Mouse (Mus musculus) intestine, embryonic 16.5 days (tissue): ENCODE measurements around the gene Kmo. TPM values are rescaled to one million over a fixed set of nuclear protein-coding genes. Genes with fewer than 3 reads are reported as not detected.

Source experiments
- ATAC-seq: fragments of 200-750 bp; cut with Nextera tagmentation; 2 replicates; pipeline ENCODE4 v1.8.0; 2017; ENCODE audit warnings: moderate TSS enrichment, moderate library complexity
- H3K27ac ChIP-seq: fragments of 300-500 bp; sonication (generic); 2 replicates; pipeline ENCODE4 v1.5.1; 2014; ENCODE audit warnings: mild to moderate bottlenecking, low read length
- H3K27me3 ChIP-seq: fragments of 300-500 bp; sonication (generic); replicated peaks from 2 replicates; pipeline ENCODE4 v1.6.1; 2014; ENCODE audit warnings: low read length, control low read depth, mixed read lengths; ENCODE audit not compliant: control insufficient read depth, insufficient read depth
- H3K36me3 ChIP-seq: fragments of 300-500 bp; sonication (generic); 2 replicates; pipeline ENCODE4 v1.6.1; 2014; ENCODE audit warnings: low read length, control low read depth; ENCODE audit not compliant: control insufficient read depth, insufficient read depth
- H3K4me1 ChIP-seq: fragments of 300-500 bp; sonication (generic); 2 replicates; pipeline ENCODE4 v1.6.1; 2014; ENCODE audit warnings: low read length, control low read depth, mixed read lengths; ENCODE audit not compliant: control insufficient read depth, insufficient read depth
- H3K4me2 ChIP-seq: fragments of 300-500 bp; sonication (generic); 2 replicates; pipeline ENCODE4 v1.6.1; 2014; ENCODE audit warnings: low read depth, low read length, control low read depth
- H3K4me3 ChIP-seq: fragments of 300-500 bp; sonication (generic); 2 replicates; pipeline ENCODE4 v1.5.1; 2014; ENCODE audit warnings: mild to moderate bottlenecking, low read length
- H3K9ac ChIP-seq: fragments of 300-500 bp; sonication (generic); 2 replicates; pipeline ENCODE4 v1.6.1; 2014; ENCODE audit warnings: low read depth, low read length
- H3K9me3 ChIP-seq: fragments of 300-500 bp; sonication (generic); 2 replicates; pipeline ENCODE4 v1.6.1; 2016; ENCODE audit warnings: low read length, control low read depth; ENCODE audit not compliant: control insufficient read depth
- WGBS: fragments of 180-500 bp; shearing (Covaris S2); extraction: QIAGEN DNeasy Blood & Tissue Kit; methylation state at CpG from one replicate; pipeline ENCODE4 v1.1.7; 2014; 5-methylcytosine and 5-hydroxymethylcytosine counted together
- polyA plus RNA-seq: library from polyadenylated mRNA; unstranded; fragments of >200 nt; fragmentation: Nextera tagmentation; extraction: Ambion mirVana; gene quantifications from 2 replicates; pipeline ENCODE4 v1.2.1, GENCODE M21; 2015

Gene Kmo
- polyA plus RNA-seq, 1 experiment from 2014 or later: 0.68 TPM

- Histone ChIP-seq H3K9me3 (no peaks in the 10 kb centered on the region), H3K4me3 (no peak overlapping the region), H3K27me3 (no peaks in the 10 kb centered on the region), H3K36me3 (no peaks in the 10 kb centered on the region), H3K4me1 (no peaks in the 10 kb centered on the region), H3K9ac (no peak overlapping the region), H3K27ac (no peak overlapping the region), H3K4me2 (no peak overlapping the region)
- WGBS: 33% methylated on average over 9 of the region's 9 CpGs
- peak; percentile 89 for ATAC-seq
Measured at GRCm38 (mm10) chr1:175646952-175647351, 26.8 kb downstream of the Kmo start.

GRCm38 (mm10) chr1:175648615-175649014, 28.4 kb downstream of the Kmo start:
- no peak overlapping the region for H3K4me2 ChIP-seq
- WGBS: 88% methylated on average over 4 of the region's 4 CpGs
- ATAC-seq: no peak
- no peaks in the 10 kb centered on the region for H3K4me1 ChIP-seq
- H3K27me3 ChIP-seq: no peaks in the 10 kb centered on the region
- H3K9me3 ChIP-seq: no peaks in the 10 kb centered on the region
- no peak overlapping the region for H3K9ac ChIP-seq
- no peaks in the 10 kb centered on the region for H3K36me3 ChIP-seq
- no peak overlapping the region for H3K27ac ChIP-seq
- no peak overlapping the region for H3K4me3 ChIP-seq

- no peak overlapping the region for H3K4me3 ChIP-seq
- WGBS: 93% methylated on average over 4 of the region's 4 CpGs
- H3K4me1 ChIP-seq: no peaks in the 10 kb centered on the region
- no peaks in the 10 kb centered on the region for H3K27me3 ChIP-seq
- H3K9me3 ChIP-seq: no peaks in the 10 kb centered on the region
- H3K4me2 ChIP-seq: no peak overlapping the region
- no peak for ATAC-seq
- H3K9ac ChIP-seq: no peak overlapping the region
- H3K27ac ChIP-seq: no peak overlapping the region
- H3K36me3 ChIP-seq: no peaks in the 10 kb centered on the region
Measured at GRCm38 (mm10) chr1:175659900-175660299, 39.7 kb downstream of the Kmo start.

GRCm38 (mm10) chr1:175668666-175669405, 48.7 kb downstream of the Kmo start:
- Histone ChIP-seq H3K27ac (no peak overlapping the region), H3K9ac (no peak overlapping the region), H3K36me3 (no peaks in the 10 kb centered on the region), H3K4me2 (no peak overlapping the region), H3K9me3 (no peaks in the 10 kb centered on the region), H3K27me3 (no peaks in the 10 kb centered on the region), H3K4me1 (no peaks in the 10 kb centered on the region), H3K4me3 (no peak overlapping the region)
- ATAC-seq: peak; percentile 64
- 77% methylated on average over 5 of the region's 5 CpGs for WGBS

- no peaks in the 10 kb centered on the region for H3K9me3 ChIP-seq
- no peaks in the 10 kb centered on the region for H3K4me1 ChIP-seq
- WGBS: 86% methylated on average over 3 of the region's 3 CpGs
- no peak overlapping the region for H3K9ac ChIP-seq
- no peaks in the 10 kb centered on the region for H3K27me3 ChIP-seq
- H3K27ac ChIP-seq: no peak overlapping the region
- H3K4me2 ChIP-seq: no peak overlapping the region
- no peaks in the 10 kb centered on the region for H3K36me3 ChIP-seq
- no peak for ATAC-seq
- H3K4me3 ChIP-seq: no peak overlapping the region
Measured at GRCm38 (mm10) chr1:175669456-175669855, 49.3 kb downstream of the Kmo start.

GRCm38 (mm10) chr1:175670042-175670441, 49.9 kb downstream of the Kmo start:
- no peaks in the 10 kb centered on the region for H3K4me1 ChIP-seq
- no peak for ATAC-seq
- H3K4me2 ChIP-seq: no peak overlapping the region
- no peak overlapping the region for H3K9ac ChIP-seq
- H3K9me3 ChIP-seq: no peaks in the 10 kb centered on the region
- no peak overlapping the region for H3K4me3 ChIP-seq
- H3K27me3 ChIP-seq: no peaks in the 10 kb centered on the region
- WGBS: 80% methylated on average over 7 of the region's 7 CpGs
- H3K36me3 ChIP-seq: no peaks in the 10 kb centered on the region
- H3K27ac ChIP-seq: no peak overlapping the region

GRCm38 (mm10) chr1:175671626-175672025, 51.4 kb downstream of the Kmo start:
- ATAC-seq: no peak
- Histone ChIP-seq H3K27me3 (no peaks in the 10 kb centered on the region), H3K4me1 (no peaks in the 10 kb centered on the region), H3K27ac (no peak overlapping the region), H3K4me3 (no peak overlapping the region), H3K9ac (no peak overlapping the region), H3K4me2 (no peak overlapping the region), H3K9me3 (no peaks in the 10 kb centered on the region), H3K36me3 (no peaks in the 10 kb centered on the region)
- WGBS: 23% methylated on average over 1 of the region's 1 CpGs

- ATAC-seq: no peak
- H3K4me2 ChIP-seq: no peak overlapping the region
- 80% methylated on average over 7 of the region's 7 CpGs for WGBS
- no peak overlapping the region for H3K9ac ChIP-seq
- no peaks in the 10 kb centered on the region for H3K9me3 ChIP-seq
- H3K4me3 ChIP-seq: no peak overlapping the region
- no peaks in the 10 kb centered on the region for H3K4me1 ChIP-seq
- H3K36me3 ChIP-seq: no peaks in the 10 kb centered on the region
- no peak overlapping the region for H3K27ac ChIP-seq
- no peaks in the 10 kb centered on the region for H3K27me3 ChIP-seq
Measured at GRCm38 (mm10) chr1:175673563-175674325, 53.6 kb downstream of the Kmo start.

GRCm38 (mm10) chr1:175675116-175675515, 54.9 kb downstream of the Kmo start:
- Histone ChIP-seq H3K9me3 (no peaks in the 10 kb centered on the region), H3K4me2 (no peak overlapping the region), H3K27ac (no peak overlapping the region), H3K27me3 (no peaks in the 10 kb centered on the region), H3K4me1 (no peaks in the 10 kb centered on the region), H3K4me3 (no peak overlapping the region), H3K9ac (no peak overlapping the region), H3K36me3 (no peaks in the 10 kb centered on the region)
- WGBS: 84% methylated on average over 6 of the region's 6 CpGs
- ATAC-seq: no peak
